Mouse (Mus musculus) midbrain, postnatal 0 days (tissue): ENCODE measurements around the gene Pgc. TPM values are rescaled to one million over a fixed set of nuclear protein-coding genes. Genes with fewer than 3 reads are reported as not detected.

Source experiments
- ATAC-seq: fragments of 200-750 bp; cut with Nextera tagmentation; 2 replicates; pipeline ENCODE4 v1.8.0; 2017; ENCODE audit warnings: moderate number of reproducible peaks, mild to moderate bottlenecking, moderate TSS enrichment, moderate library complexity; ENCODE audit not compliant: low FRiP score
- DNase-seq: peaks from one replicate; pipeline ENCODE4 v3.0.0-alpha.2; 2015; ENCODE audit warnings: low spot score
- H3K27ac ChIP-seq: fragments of 300-500 bp; sonication (generic); 2 replicates; pipeline ENCODE4 v1.5.1; 2014; ENCODE audit warnings: low read depth, mild to moderate bottlenecking, low read length, mixed read lengths
- H3K27me3 ChIP-seq: fragments of 300-500 bp; sonication (generic); 2 replicates; pipeline ENCODE4 v1.6.1; 2014; ENCODE audit warnings: low read length, control low read depth, mixed read lengths; ENCODE audit not compliant: insufficient read depth
- H3K36me3 ChIP-seq: fragments of 300-500 bp; sonication (generic); 2 replicates; pipeline ENCODE4 v1.6.1; 2014; ENCODE audit warnings: low read length, control low read depth, mixed read lengths; ENCODE audit not compliant: insufficient read depth
- H3K4me1 ChIP-seq: fragments of 300-500 bp; sonication (generic); 2 replicates; pipeline ENCODE4 v1.6.1; 2014; ENCODE audit warnings: mild to moderate bottlenecking, control low read depth, antibody characterized with exemption, low read length, mixed read lengths; ENCODE audit not compliant: insufficient read depth
- H3K4me2 ChIP-seq: fragments of 300-500 bp; sonication (generic); 2 replicates; pipeline ENCODE4 v1.6.1; 2014; ENCODE audit warnings: low read depth, mild to moderate bottlenecking, low read length, mixed read lengths; ENCODE audit not compliant: poor library complexity, severe bottlenecking
- H3K4me3 ChIP-seq: fragments of 300-500 bp; sonication (generic); 2 replicates; pipeline ENCODE4 v1.5.1; 2014; ENCODE audit warnings: low read depth, mild to moderate bottlenecking, low read length, moderate library complexity
- H3K9ac ChIP-seq: fragments of 300-500 bp; sonication (generic); replicated peaks from 2 replicates; pipeline ENCODE4 v1.6.1; 2014; ENCODE audit warnings: mild to moderate bottlenecking, low read length, moderate library complexity, mixed read lengths; ENCODE audit not compliant: poor library complexity, severe bottlenecking
- H3K9me3 ChIP-seq: fragments of 300-500 bp; sonication (generic); 2 replicates; pipeline ENCODE4 v1.6.1; 2016; ENCODE audit warnings: low read length, control low read depth
- CTCF ChIP-seq: IDR thresholded peaks from 2 replicates; pipeline ENCODE4 v1.5.1; 2016; ENCODE audit warnings: antibody characterized with exemption, mild to moderate bottlenecking
- WGBS: fragments of 180-500 bp; shearing (Covaris S2); extraction: QIAGEN DNeasy Blood & Tissue Kit; methylation state at CpG from one replicate; pipeline ENCODE4 v1.1.7; 2014; 5-methylcytosine and 5-hydroxymethylcytosine counted together
- polyA plus RNA-seq: library from polyadenylated mRNA; unstranded; fragments of >200 nt; fragmentation: Nextera tagmentation; extraction: Ambion mirVana; gene quantifications from 2 replicates; pipeline ENCODE4 v1.2.1, GENCODE M21; 2015
- total RNA-seq: library from RNA; depleted of rRNA; stranded (reverse); fragments of >200 nt; gene quantifications from 2 replicates; pipeline ENCODE4 v1.2.3, GENCODE M21; 2014

The Pgc gene
- total and polyA plus RNA-seq, 2 experiments from 2014 or later, result 0.19 to 0.27 TPM

DNA sequence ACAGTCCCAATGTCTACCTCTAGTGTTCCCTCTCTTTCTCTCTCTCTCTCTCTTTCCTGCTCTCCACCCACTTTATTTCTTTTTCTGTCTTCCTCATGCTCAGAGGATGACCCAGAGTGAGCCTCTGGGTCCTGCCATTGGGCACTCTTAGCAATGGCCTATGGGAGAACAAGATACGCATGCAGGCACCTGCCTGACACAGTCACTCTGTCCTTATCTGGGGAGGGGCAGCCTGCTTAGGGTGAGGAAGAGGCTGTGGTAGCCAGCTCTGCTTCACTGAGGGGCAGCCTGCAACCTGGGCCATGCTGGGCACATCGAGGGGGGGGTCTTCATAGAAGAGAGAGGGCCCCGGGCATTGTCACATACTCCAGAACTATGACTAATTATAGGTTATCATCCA is 23.0 kb downstream of the Pgc start:
- TF ChIP-seq CTCF, result no peak
- no peak overlapping the region for H3K4me3 ChIP-seq
- H3K4me1 ChIP-seq, result no peaks in the 10 kb centered on the region
- no peaks in the 10 kb centered on the region for H3K27me3 ChIP-seq
- DNase-seq (no peak), ATAC-seq (no peak)
- H3K36me3 ChIP-seq, result no peaks in the 10 kb centered on the region
- H3K9ac ChIP-seq, result no peak overlapping the region
- H3K27ac ChIP-seq, result no peak overlapping the region
- WGBS, result 86% methylated on average over 3 of the region's 3 CpGs
- no peak overlapping the region for H3K4me2 ChIP-seq
- no peaks in the 10 kb centered on the region for H3K9me3 ChIP-seq

DNA sequence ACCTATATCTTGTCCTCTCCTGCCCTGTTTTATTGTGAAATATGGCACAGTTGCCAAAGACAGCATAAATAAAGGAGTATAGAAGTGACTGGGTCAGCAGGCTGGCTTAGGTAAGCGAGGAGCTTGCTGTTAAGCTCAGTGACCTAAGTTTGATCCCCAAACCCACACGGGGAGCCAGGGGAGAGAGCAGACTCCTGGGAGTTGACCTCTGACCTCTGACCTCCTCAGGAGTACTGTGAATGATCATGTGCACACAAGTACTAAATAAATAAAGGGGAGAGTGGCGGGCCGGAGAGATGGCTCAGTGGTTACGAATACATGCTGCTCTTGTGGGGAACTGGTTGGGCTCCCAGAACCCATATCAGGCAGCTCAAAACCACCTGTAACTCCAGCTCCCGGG is 23.5 kb downstream of the Pgc start:
- TF ChIP-seq CTCF, result no peak
- Histone ChIP-seq H3K9me3 (no peaks in the 10 kb centered on the region), H3K27ac (no peak overlapping the region), H3K9ac (no peak overlapping the region), H3K4me1 (no peaks in the 10 kb centered on the region), H3K27me3 (no peaks in the 10 kb centered on the region), H3K4me3 (no peak overlapping the region), H3K4me2 (no peak overlapping the region), H3K36me3 (no peaks in the 10 kb centered on the region)
- no peak for DNase-seq
- no peak for ATAC-seq
- 60% methylated on average over 6 of the region's 6 CpGs for WGBS

DNA sequence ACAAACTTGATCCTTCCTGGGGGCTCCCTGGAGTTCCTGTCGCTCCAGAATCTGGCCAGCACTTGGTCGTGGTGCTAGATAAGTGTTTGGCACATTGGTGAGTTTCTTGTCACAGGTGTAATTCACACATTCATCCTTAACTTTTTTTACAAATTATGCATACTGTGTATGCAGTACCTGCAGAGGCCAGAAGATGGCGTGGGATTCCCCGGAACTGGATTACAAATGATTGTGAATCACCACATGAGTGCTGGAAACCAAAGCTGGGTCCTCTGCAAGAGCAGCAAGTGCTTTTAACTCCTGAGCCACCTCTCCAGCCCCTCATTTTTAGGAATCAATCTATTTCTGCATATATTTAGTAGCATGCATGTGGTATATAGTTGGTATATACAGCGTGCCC is 25.2 kb downstream of the Pgc start:
- Histone ChIP-seq H3K4me3 (no peak overlapping the region), H3K9me3 (no peaks in the 10 kb centered on the region), H3K4me2 (no peak overlapping the region), H3K27ac (no peak overlapping the region), H3K27me3 (no peaks in the 10 kb centered on the region), H3K36me3 (no peaks in the 10 kb centered on the region), H3K9ac (no peak overlapping the region), H3K4me1 (no peaks in the 10 kb centered on the region)
- ATAC-seq (no peak), DNase-seq (no peak)
- WGBS, result 76% methylated on average over 5 of the region's 5 CpGs
- no peak; the same call in 1 of the 2 replicates for TF ChIP-seq CTCF

DNA sequence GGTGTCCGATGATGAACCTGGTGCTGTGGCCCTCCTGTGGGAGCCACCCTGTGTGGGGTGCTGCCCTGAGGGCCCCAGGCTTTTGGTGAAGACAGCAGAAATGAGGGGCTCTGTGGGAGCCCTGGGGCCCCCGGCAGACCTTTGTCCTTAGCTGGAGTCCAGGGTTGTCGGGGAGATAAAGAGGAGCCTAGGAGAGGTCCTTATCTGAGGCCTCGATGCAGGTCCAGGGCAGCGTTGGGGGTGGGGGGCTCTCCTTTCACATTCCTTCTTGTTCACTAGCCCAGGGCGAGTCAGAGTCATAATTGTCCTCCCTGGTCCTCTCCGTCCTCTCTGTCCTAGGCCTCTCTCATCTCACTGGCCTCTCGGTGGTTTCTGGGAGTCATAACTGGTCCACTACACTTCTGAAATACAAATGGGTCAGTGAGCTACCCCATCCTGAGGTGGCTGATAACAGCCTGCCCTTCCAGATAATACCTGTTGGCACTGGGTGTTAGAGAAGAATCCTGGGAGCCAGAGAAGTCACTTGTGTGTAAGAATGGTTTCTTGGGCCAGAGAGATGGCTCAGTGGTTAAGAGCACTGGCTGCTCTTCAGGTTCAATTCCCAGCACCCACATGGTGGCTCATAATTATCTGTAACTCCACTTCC is 26.6 kb downstream of the Pgc start:
- no peaks in the 10 kb centered on the region for H3K4me1 ChIP-seq
- no peak for DNase-seq
- no peak overlapping the region for H3K27ac ChIP-seq
- no peak overlapping the region for H3K4me2 ChIP-seq
- no peak for TF ChIP-seq CTCF
- H3K36me3 ChIP-seq, result no peaks in the 10 kb centered on the region
- H3K27me3 ChIP-seq, result no peaks in the 10 kb centered on the region
- no peaks in the 10 kb centered on the region for H3K9me3 ChIP-seq
- H3K4me3 ChIP-seq, result no peak overlapping the region
- ATAC-seq, result no peak
- 90% methylated on average over 8 of the region's 8 CpGs for WGBS
- no peak overlapping the region for H3K9ac ChIP-seq

DNA sequence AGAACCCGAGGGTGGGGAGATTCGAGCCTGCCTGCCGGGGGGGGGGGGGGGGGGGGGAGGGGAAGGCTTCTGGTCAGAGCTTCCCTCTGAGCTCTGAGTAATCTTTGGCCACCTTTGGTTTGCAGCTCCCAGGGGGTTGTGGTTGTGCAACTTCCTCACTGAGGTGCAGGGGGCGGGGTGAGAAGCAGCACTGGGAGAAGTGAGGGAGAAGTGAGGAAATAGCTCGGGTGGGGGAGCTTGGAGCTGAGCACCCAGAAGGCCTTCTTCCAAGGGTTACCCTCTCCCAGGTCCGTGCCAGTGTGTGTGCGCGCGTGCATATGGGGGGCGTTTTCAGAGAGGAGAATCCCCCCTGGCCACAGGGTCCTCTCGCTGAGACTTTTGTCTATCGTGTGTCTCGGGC is 27.6 kb downstream of the Pgc start:
- no peak overlapping the region for H3K9ac ChIP-seq
- no peaks in the 10 kb centered on the region for H3K9me3 ChIP-seq
- no peaks in the 10 kb centered on the region for H3K4me1 ChIP-seq
- TF ChIP-seq CTCF, result no peak
- H3K27ac ChIP-seq, result no peak overlapping the region
- DNase-seq (no peak), ATAC-seq (no peak)
- WGBS, result 85% methylated on average over 11 of the region's 13 CpGs
- no peak overlapping the region for H3K4me3 ChIP-seq
- no peaks in the 10 kb centered on the region for H3K27me3 ChIP-seq
- no peaks in the 10 kb centered on the region for H3K36me3 ChIP-seq
- H3K4me2 ChIP-seq, result no peak overlapping the region

DNA sequence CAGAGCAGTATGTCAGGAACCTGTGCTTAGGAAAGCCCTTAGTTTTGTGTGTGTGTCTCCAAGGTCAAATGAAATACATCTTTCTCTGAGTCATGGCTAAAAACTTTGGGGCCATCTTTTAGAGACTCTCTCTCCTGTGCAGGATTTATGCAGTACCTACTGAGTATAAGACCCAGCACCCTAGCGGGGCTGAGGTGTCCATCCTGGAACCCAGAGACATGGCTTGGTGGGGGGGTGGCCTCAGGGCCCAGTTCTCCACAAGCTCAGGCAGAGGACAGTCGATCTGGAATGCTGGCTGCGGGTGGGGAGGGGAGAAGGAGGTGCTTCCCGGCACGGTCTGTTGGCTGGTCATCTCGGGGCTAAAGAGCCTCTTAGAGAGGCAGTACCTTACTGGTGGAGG is 29.7 kb downstream of the Pgc start:
- Histone ChIP-seq H3K9me3 (no peaks in the 10 kb centered on the region), H3K36me3 (no peaks in the 10 kb centered on the region), H3K27ac (no peak overlapping the region), H3K9ac (no peak overlapping the region), H3K27me3 (no peaks in the 10 kb centered on the region), H3K4me3 (no peak overlapping the region), H3K4me2 (no peak overlapping the region), H3K4me1 (no peaks in the 10 kb centered on the region)
- no peak for TF ChIP-seq CTCF
- ATAC-seq (no peak), DNase-seq (no peak)
- 32% methylated on average over 6 of the region's 6 CpGs for WGBS
